In genomic region chr4:106989226-106989983, GRCm38 (mm10) we compare ENCODE assay signal across 8 mouse cellular contexts.
DNase-seq lines count a peak whose midpoint lies in the region; ATAC-seq and TF ChIP-seq lines count a peak whose summit lies in the region.

No protein-coding gene starts in this region.

- 49% methylated on average over 10 of the region's 10 CpGs for WGBS in embryonic facial prominence, embryonic 13.5 days

- no peak for ATAC-seq in embryonic facial prominence, embryonic 13.5 days (ENCODE audit: insufficient number of reproducible peaks, insufficient read depth, low FRiP score, low TSS enrichment, low read depth)
- ATAC-seq in megakaryocyte progenitor cell, adult 5-6 weeks (replicated peaks; ENCODE audit: poor library complexity): peak; percentile 38

- H3K27me3 ChIP-seq in embryonic facial prominence, embryonic 13.5 days: no peaks in the 10 kb centered on the region

- TF ChIP-seq CTCF in layer of hippocampus, adult 2 months (conservative IDR thresholded peaks at IDR 0.05): peak; percentile 87

- H3K9ac ChIP-seq in embryonic facial prominence, embryonic 13.5 days: no peak overlapping the region

- no peak overlapping the region for H3K4me2 ChIP-seq in embryonic facial prominence, embryonic 13.5 days

- H3K4me1 ChIP-seq in embryonic facial prominence, embryonic 13.5 days: peaks cover 89% of the 10 kb centered on the region

- H3K27ac ChIP-seq in layer of hippocampus, adult 2 months: no peak overlapping the region
- peak overlapping the region; percentile 52; the same call in 1 of the 2 replicates for H3K27ac ChIP-seq in embryonic facial prominence, embryonic 13.5 days

- DNase-seq in layer of hippocampus, adult 2 months (ENCODE audit: low spot score in 2 of 2): no peak
- no peak for DNase-seq in layer of hippocampus, postnatal 36 days
- DNase-seq in adipocyte (ENCODE audit: low spot score): peak; percentile 57
- DNase-seq in thymus, postnatal 36 days: no peak
- no peak for DNase-seq in urinary bladder, postnatal 36 days (ENCODE audit: low spot score in 2 of 2)
- no peak for DNase-seq in left cerebral cortex, postnatal 14 days (ENCODE audit: low spot score in 2 of 2)

- no peaks in the 10 kb centered on the region for H3K9me3 ChIP-seq in embryonic facial prominence, embryonic 13.5 days

- H3K4me3 ChIP-seq in layer of hippocampus, adult 2 months: no peak overlapping the region
- H3K4me3 ChIP-seq in embryonic facial prominence, embryonic 13.5 days: no peak overlapping the region

- intact Hi-C loops in left cerebral cortex, postnatal 14 days (cut with DNase I): loop anchor here (2.0 to 5.0 kb wide), 3 partner anchors 47 to 151 kb away; partner anchors contain the start of gene Ssbp3

- no peaks in the 10 kb centered on the region for H3K36me3 ChIP-seq in embryonic facial prominence, embryonic 13.5 days
